Mouse (Mus musculus) lung, adult 2 months (tissue): ENCODE results near the gene Ache.

Experiments
- CTCF ChIP-seq: fragments of 200-500 bp; IDR thresholded peaks from 2 replicates; pipeline ENCODE4 v1.5.1; 2011; ENCODE audit warnings: mild to moderate bottlenecking, low read length, control low read depth; ENCODE audit not compliant: insufficient read depth
- POLR2A ChIP-seq: fragments of 200-500 bp; IDR thresholded peaks from 2 replicates; pipeline ENCODE4 v1.6.1; 2011; ENCODE audit warnings: low read depth, mild to moderate bottlenecking, control low read depth, low read length, borderline replicate concordance; ENCODE audit errors: extremely low read depth

- TF ChIP-seq POLR2A (no peak), CTCF (no peak)
These were observed at the start of gene Ache for GRCm38 (mm10) chr5:137287032-137287952.
